Mouse (Mus musculus): Measurements from ENCODE around the gene Hist1h4k. TPM values are rescaled to one million over a fixed set of nuclear protein-coding genes. Genes with fewer than 3 reads are reported as not detected.
"Not testable (repeated sequence)": the region's sequence is repeated elsewhere in the genome, so short reads cannot be mapped to it uniquely, and the experiment has no call there.

Gene Hist1h4k
- total RNA-seq, 2 experiments from 2014 or later = 316 to 377 TPM

DNA sequence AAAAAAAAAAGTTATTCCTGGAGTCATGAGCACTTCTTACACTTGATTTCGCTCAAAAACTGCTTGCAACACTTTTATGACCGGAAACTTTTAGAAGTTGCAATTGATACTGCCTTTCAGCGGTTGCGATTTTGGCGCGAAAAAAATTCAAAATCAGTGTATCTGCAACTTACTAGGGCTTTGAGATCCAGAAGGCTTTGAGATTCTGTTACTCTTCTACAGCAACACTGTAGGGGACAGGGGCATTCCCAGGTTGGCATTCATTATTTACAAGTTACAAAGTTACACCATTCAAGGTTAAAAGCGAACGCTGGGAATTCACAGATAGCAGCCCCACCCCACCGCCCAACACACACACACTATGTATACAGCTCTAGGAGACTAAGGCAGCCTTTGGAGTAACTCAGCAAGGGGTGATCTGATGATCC, 33.4 kb upstream of the Hist1h4k start:
- Histone ChIP-seq H3K27ac (no peak overlapping the region), H3K4me3 (peak overlapping the region; percentile 48)
- no peak for TF ChIP-seq CTCF (IDR thresholded peaks at IDR 0.05)
- intact Hi-C loops (cut with DNase I) = loop anchor here (10.0 kb wide), 3 partner anchors 1801 to 1911 kb away; partner anchors contain the start of genes Hist1h1e, Hist1h1t, Hist1h2be and Hist1h4c
- DNase-seq (ENCODE audit: extremely low spot score in 1 of 2, low spot score in 2 of 2) = peak in 1 of 2 experiments; percentile 13

DNA sequence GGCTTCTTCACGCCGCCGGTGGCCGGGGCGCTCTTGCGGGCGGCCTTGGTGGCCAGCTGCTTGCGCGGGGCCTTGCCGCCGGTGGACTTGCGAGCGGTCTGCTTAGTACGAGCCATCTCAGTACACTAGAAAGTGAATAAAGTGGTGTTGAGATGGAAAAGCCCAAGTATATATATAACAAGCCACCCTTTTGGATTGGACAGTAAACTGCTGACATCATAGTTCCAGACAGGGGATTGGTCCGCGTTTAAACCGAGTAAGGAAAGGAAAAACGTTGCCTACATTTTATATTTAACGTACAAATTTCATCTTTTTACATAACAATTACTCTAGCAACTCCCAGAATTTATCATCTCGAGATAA, 32.9 kb upstream of the Hist1h4k start, which contains the start of gene Hist1h3i:
Gene Hist1h3i, minus strand, starts transcription at position 116 of the 363 bp plus-strand sequence.
- TF ChIP-seq CTCF (IDR thresholded peaks at IDR 0.05) = no peak
- Histone ChIP-seq H3K27ac (peak within 1 kb of the TSS; percentile 82), H3K4me3 (peak within 1 kb of the TSS; percentile 48)
- DNase-seq (ENCODE audit: extremely low spot score in 1 of 2, low spot score in 2 of 2) = peak; percentile 50 to 71
- intact Hi-C loops (cut with DNase I) = loop anchor here (10.0 kb wide), 3 partner anchors 1802 to 1912 kb away; partner anchors contain the start of genes Hist1h1e, Hist1h1t, Hist1h2be and Hist1h4c

DNA sequence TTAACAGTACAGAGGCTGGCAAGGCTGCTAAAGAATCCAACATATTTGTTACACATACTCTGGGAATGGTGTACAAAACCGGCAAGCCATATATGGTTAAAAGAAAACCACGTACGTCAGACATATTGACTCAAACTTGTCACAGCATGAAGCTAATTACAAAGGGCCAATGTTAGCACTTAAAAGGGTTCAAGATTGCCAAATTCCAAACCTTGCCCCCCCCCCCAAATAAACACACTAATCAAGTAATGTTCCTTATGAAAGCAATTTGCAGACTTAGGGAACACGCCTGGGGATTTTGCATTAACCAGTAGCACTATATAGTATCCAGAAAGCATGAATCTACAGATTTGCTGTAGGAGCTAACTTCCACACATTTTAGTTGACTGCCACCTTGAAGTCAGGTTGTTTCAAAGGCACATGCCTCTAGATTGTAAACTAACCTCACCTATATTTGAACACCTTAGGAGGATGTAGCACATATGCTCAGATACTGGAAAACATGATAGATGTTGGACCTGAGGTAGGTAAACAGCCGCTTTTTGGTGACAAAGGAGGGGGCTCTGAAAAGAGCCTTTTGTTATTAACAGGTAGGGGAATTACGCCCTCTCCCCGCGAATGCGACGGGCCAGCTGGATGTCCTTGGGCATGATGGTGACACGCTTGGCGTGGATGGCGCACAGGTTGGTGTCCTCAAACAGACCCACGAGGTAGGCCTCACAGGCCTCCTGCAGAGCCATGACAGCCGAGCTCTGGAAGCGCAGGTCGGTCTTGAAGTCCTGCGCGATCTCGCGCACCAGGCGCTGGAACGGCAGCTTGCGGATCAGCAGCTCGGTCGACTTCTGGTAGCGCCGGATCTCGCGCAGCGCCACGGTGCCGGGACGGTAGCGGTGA, 32.3 kb upstream of the Hist1h4k start:
- intact Hi-C loops (cut with DNase I) = loop anchor here (10.0 kb wide), 3 partner anchors 1802 to 1912 kb away; partner anchors contain the start of genes Hist1h1e, Hist1h1t, Hist1h2be and Hist1h4c
- DNase-seq (ENCODE audit: extremely low spot score in 1 of 2, low spot score in 2 of 2) = peak; percentile 14 to 21
- H3K4me3 ChIP-seq = peak overlapping the region; percentile 48
- H3K27ac ChIP-seq = peak overlapping the region; percentile 82

DNA sequence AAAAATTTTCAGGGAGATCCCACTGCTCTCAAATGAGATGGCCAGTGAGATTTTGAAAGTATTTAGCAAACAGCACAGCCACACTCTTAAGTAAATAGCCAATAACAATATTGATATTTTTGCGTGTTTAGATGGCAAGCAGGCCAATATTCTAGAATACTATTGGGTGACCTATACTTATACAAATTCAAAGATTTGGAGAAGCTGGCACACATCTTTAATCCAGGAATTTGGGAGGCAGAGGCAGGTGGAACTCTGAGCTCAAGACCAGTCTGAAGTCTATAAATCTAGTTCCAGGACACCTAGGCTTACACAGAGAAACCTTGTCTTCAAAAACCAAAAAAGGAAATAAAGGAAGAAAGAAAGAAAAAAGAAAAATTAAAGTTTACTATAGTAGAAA, 31.3 kb upstream of the Hist1h4k start:
- intact Hi-C loops (cut with DNase I) = loop anchor here (2.0 to 10.0 kb wide), 4 partner anchors 29 to 1913 kb away; partner anchors contain the start of genes Hist1h1e, Hist1h1t, Hist1h2ak and Hist1h2be
- H3K4me3 ChIP-seq = no peak overlapping the region
- H3K27ac ChIP-seq = no peak overlapping the region
- no peak for TF ChIP-seq CTCF (IDR thresholded peaks at IDR 0.05)
- no peak for DNase-seq (ENCODE audit: extremely low spot score in 1 of 2, low spot score in 2 of 2)

DNA sequence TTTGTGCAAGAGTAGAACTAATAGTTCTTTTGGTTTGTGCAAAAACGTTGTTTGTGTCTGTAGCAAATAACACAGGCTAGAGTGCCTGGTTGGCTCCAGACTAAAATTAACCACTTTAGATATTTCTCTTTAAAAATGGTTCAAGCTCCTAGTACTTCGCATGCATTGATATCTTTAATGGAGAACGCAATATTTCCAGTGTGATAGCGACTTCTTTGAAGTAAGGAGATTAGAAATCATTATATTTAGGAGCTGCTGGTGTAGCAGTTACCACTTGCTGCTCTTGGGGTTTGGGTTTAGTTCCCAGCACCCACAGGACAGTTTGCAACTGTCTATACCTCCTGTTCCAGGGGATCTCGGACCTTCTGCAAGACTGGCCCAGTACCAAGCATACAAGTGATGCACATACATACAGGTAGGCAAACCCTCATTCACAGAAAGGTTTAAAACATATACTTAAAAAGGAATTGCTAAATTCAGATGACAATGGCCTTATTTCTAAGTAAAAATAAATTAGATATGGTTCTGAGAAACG, 30.8 kb upstream of the Hist1h4k start:
- no peak for DNase-seq (ENCODE audit: extremely low spot score in 1 of 2, low spot score in 2 of 2)
- intact Hi-C loops (cut with DNase I) = loop anchor here (2.0 to 10.0 kb wide), 4 partner anchors 28 to 1914 kb away; partner anchors contain the start of genes Hist1h1e, Hist1h1t, Hist1h2ak and Hist1h2be
- no peak for TF ChIP-seq CTCF (IDR thresholded peaks at IDR 0.05)
- H3K27ac ChIP-seq = no peak overlapping the region
- H3K4me3 ChIP-seq = no peak overlapping the region; the same call in 1 of the 2 replicates

DNA sequence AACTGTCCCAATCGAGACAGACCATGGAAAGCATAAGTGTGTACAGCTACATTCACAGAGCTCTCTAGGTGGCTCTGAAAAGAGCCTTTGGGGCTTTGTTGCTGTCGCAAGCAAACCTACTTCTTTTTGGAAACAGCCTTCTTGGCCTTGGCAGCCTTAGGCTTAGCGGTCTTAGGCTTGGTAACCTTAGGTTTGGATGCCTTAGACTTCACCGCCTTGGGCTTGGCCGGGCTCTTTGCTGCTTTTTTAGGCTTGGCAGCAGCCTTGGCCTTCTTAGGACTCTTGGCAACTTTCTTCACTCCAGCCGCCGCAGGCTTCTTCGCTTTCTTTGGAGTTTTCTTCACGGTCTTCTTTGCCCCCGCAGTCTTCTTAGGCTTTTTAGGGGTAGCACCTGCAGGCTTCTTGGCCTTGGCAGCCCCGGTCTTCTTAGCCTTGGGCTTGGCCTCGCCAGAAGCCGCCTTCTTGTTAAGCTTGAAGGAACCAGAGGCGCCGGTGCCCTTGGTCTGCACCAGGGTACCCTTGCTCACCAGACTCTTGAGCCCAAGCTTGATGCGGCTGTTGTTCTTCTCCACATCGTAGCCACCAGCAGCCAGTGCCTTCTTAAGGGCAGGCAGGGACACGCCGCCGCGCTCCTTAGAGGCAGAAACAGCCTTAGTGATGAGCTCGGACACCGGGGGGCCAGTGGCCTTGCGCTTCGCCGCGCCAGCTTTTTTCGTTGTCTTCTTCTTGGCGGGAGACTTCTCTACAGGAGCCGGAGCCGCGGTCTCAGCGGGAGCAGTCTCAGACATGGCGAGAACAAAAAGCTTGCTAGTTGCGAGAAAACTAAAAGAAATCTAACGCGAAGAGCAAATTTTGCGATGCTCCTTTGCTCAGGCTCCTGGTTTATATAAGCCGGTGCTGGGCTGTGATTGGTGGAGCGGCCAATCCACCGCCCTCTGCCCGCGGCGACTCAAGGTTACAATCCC, 29.7 kb upstream of the Hist1h4k start, which contains the start of gene Hist1h1b:
Gene Hist1h1b, minus strand, starts transcription at position 859 of the 965 bp plus-strand sequence.
- DNase-seq (ENCODE audit: extremely low spot score in 1 of 2, low spot score in 2 of 2) = peak; percentile 53 to 69
- no peak for TF ChIP-seq CTCF (IDR thresholded peaks at IDR 0.05)
- H3K27ac ChIP-seq = peak within 1 kb of the TSS; percentile 89
- H3K4me3 ChIP-seq = peak within 1 kb of the TSS; percentile 57
- intact Hi-C loops (cut with DNase I) = loop anchor here (2.0 to 10.0 kb wide), 5 partner anchors 27 to 1915 kb away; partner anchors contain the start of genes Hist1h1e, Hist1h1t, Hist1h2ak and Hist1h2be

DNA sequence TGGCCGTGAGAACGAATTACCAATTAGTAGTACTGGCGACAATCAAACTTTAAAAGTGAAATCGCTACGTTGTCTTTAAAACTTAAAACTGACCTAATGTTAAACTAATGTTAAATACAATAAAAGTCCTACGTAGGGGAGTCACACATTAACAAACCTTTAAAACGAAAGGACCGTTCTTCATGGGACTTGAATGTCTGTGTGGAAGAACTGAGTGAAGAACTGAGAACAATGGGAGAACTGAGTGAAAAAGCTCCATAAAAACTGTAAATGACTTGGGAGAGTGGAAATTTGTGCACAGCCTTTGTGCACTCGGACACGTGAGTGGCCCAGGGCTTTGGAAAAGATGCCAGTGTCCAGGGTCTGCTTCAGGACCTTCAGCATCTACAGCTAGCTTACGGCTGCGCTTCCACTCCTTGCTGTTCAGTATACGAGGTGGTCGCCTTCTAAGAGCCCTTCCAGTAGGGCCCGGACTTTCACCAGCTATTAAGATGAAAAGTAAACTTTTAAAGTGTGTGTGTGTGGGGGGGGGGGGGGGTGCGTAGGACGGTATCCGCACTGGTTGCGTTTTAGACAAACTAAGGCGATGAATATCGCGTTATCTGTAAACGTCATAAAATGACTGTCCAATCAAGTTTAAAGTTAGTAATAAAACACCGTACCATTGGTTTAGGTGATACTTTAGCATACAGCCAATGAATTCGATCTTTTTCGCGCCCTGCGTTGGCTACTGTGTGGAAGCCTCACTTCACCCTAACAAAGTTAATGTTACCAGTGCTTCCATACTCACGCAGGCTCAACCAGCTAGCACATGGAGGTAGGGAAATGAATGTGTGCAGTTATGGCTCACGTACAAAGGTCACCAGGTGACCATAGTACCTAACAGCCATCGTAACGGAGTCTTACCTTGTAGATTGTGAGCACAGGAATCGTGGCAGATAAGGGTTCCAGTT, 28.8 kb upstream of the Hist1h4k start:
- no peak for TF ChIP-seq CTCF (IDR thresholded peaks at IDR 0.05)
- Histone ChIP-seq H3K27ac (peak overlapping the region; percentile 71; the same call in 1 of the 2 replicates), H3K4me3 (peak overlapping the region; percentile 57)
- intact Hi-C loops (cut with DNase I) = loop anchor here (2.0 kb wide), 1 partner anchor 56 kb away; the partner anchor contains the start of gene Hist1h2bm
- peak; percentile 45 to 58 for DNase-seq (ENCODE audit: extremely low spot score in 1 of 2, low spot score in 2 of 2)

DNA sequence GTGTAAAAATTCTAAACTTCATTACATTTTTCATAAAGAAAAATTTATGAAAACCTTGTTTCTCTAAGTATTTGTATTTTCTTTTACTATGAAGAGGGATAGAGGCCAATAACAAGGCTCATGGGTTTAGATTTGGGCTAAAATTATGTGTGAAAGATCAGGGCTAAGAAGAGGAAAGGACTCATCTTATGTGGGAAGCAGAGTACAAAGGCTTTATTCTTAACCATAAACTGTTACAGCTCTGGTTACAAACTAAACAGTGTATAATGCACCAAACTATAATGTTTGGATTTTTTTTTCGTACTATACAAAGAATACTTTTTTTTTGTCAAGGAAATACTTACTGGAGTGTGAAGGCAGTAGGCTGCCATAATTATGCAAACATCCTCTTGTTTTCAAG, 5.4 kb upstream of the Hist1h4k start:
- intact Hi-C loops (cut with DNase I) = loop anchor here (10.0 kb wide), 2 partner anchors 289 to 1939 kb away; partner anchors contain the start of genes Hist1h1t, Hist1h2ag, Hist1h2bj and Hist1h4c
- no peak overlapping the region for H3K27ac ChIP-seq
- DNase-seq (ENCODE audit: extremely low spot score in 1 of 2, low spot score in 2 of 2) = no peak
- H3K4me3 ChIP-seq = no peak overlapping the region
- no peak for TF ChIP-seq CTCF (IDR thresholded peaks at IDR 0.05)

DNA sequence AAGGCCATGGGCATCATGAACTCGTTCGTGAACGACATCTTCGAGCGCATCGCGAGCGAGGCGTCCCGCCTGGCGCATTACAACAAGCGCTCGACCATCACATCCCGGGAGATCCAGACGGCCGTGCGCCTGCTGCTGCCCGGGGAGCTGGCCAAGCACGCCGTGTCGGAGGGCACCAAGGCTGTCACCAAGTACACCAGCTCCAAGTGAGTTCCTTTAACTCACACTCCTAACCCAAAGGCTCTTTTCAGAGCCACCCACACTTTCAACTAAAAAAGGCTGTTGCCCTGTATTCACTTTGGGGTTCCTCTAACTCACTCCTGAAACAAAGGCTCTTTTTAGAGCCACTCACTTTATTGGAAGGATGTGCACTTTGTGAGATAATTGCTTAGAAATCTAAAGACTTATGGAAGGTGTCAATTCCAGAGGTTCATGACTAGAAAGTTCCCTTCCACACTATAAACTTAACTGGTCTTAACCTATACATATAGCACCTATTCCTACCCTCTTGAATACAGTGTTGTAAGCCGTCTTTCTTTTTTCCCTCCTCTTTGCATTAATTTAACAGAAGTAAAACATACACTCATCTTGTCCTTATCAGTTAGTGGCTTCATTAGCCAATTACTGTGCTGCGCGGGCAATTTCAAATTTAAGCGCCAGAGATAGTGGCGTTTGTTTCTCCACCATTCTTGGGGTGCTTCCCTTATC, 4.1 kb upstream of the Hist1h4k start:
- H3K4me3 ChIP-seq = peak overlapping the region; percentile 50
- not testable (repeated sequence) for H3K27ac ChIP-seq; DNase-seq (ENCODE audit: extremely low spot score in 1 of 2, low spot score in 2 of 2)
- intact Hi-C loops (cut with DNase I) = loop anchor here (5.0 to 10.0 kb wide), 3 partner anchors 290 to 1998 kb away; partner anchors contain the start of genes Hist1h1t, Hist1h2ab, Hist1h2ag and Hist1h2bj

DNA sequence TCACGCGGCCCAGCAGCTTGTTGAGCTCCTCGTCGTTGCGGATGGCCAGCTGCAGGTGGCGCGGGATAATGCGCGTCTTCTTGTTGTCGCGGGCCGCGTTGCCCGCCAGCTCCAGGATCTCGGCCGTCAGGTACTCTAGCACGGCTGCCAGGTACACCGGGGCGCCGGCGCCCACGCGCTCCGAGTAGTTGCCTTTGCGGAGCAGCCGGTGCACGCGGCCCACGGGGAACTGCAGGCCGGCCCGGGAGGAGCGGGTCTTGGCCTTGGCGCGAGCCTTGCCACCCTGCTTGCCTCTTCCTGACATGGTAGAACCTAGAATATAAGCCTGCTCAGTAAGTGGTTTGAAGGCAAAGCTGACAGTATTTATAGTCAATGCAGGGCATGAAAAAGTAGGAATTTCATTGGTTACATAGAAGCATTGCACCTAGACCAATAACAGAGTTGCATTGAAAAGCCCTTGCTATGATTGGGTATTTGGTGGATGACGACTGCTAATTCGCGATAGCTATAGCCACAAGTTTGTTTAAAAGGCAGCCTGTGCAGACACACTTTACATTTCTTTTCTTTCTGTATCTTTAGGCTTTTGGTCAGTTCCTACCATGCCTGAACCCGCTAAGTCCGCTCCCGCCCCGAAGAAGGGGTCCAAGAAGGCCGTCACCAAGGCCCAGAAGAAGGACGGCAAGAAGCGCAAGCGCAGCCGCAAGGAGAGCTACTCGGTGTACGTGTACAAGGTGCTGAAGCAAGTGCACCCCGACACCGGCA, 3.4 kb upstream of the Hist1h4k start, which contains the start of the genes Hist1h2ak and Hist1h2bn:
Gene Hist1h2ak, minus strand, starts transcription at position 304 of the 762 bp plus-strand sequence.
Gene Hist1h2bn, plus strand, starts transcription at position 600 of the 762 bp plus-strand sequence.
- intact Hi-C loops (cut with DNase I) = loop anchor here (2.0 to 10.0 kb wide), 5 partner anchors 27 to 1999 kb away; partner anchors contain the start of genes Hist1h1b, Hist1h1e, Hist1h1t and Hist1h2ab
- peak within 1 kb of the TSS; percentile 80 for H3K27ac ChIP-seq

More for the DNA sequence above, 3.4 kb upstream of the Hist1h4k start, which contains the start of the genes Hist1h2ak and Hist1h2bn:
- DNase-seq (ENCODE audit: extremely low spot score in 1 of 2, low spot score in 2 of 2) = peak; percentile 50 to 69
- peak within 1 kb of the TSS; percentile 50 for H3K4me3 ChIP-seq

All from left cerebral cortex, adult 2 months (tissue).